Mouse (Mus musculus): ENCODE measurements around the gene Fgf13. TPM values are rescaled to one million over a fixed set of nuclear protein-coding genes. Genes with fewer than 3 reads are reported as not detected.

Fgf13 gene
- polyA plus RNA-seq, 1 experiment, result 40.3 TPM

- H3K4me3 ChIP-seq (replicated peaks; ENCODE audit: insufficient read depth, low read depth, low read length), result peak overlapping the region; percentile 64
- H3K4me1 ChIP-seq (ENCODE audit: control insufficient read depth, insufficient read depth, low read length), result no peaks in the 10 kb centered on the region
- WGBS, result 8% methylated on average over 23 of the region's 24 CpGs
- H3K27me3 ChIP-seq (ENCODE audit: control insufficient read depth, insufficient read depth, low read length), result no peaks in the 10 kb centered on the region
- TF ChIP-seq POLR2A (IDR thresholded peaks at IDR 0.05; ENCODE audit: borderline replicate concordance, insufficient read depth, low read length), result no peak
- no peak for TF ChIP-seq CTCF (IDR thresholded peaks at IDR 0.05; ENCODE audit: borderline replicate concordance, insufficient read depth, low read depth, low read length)
- DNase-seq, result no peak
- H3K27ac ChIP-seq (ENCODE audit: insufficient read depth, low read length), result no peak overlapping the region
These were observed 434.1 kb downstream of the Fgf13 start for GRCm38 (mm10) chrX:59133834-59134165.

DNA sequence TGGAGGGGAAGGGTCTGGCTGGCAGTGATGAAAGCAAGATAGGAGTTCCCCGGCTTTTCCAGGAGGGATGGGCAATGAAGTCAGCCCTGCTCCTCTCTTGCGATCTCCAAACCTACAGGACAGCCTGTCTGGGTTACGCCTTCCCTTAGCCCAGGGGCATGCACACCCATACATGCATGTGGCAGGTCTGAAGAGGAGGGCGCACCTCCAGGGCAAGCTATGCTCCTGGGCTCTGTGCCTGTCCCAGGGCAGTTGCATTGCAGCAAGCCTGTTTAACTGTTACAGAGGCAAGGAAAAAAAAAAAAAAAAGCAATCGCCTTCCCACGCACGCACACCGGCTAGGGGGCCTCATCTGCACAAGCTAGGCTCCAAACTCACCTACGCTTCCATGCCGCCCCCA, 434.5 kb downstream of the Fgf13 start:
- 14% methylated on average over 10 of the region's 10 CpGs for WGBS
- TF ChIP-seq CTCF (IDR thresholded peaks at IDR 0.05; ENCODE audit: borderline replicate concordance, insufficient read depth, low read depth, low read length), result no peak
- TF ChIP-seq POLR2A (IDR thresholded peaks at IDR 0.05; ENCODE audit: borderline replicate concordance, insufficient read depth, low read length), result no peak
- peak overlapping the region; percentile 64 for H3K4me3 ChIP-seq (replicated peaks; ENCODE audit: insufficient read depth, low read depth, low read length)
- DNase-seq, result peak; percentile 3 to 7
- H3K27ac ChIP-seq (ENCODE audit: insufficient read depth, low read length), result no peak overlapping the region
- H3K27me3 ChIP-seq (ENCODE audit: control insufficient read depth, insufficient read depth, low read length), result no peaks in the 10 kb centered on the region
- no peaks in the 10 kb centered on the region for H3K4me1 ChIP-seq (ENCODE audit: control insufficient read depth, insufficient read depth, low read length)

DNA sequence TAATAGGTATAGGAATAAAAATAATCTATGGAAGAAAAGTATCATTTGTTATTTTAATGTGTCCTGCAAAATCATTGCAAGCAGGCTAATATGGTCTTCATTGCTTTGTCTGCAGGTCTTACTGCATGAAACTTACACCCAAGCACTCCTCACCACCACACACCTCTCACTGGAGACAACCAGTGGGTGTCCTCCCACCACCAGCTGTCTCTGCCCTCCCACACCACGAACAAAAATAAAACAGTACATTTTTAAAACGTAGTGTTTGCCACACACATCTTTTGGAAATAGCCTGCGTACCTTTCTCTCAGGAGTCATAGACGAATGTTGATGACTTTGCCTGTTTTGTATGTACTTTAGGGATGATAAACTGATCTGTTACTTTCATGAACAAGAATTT, 441.2 kb downstream of the Fgf13 start:
- WGBS, result 56% methylated on average over 4 of the region's 4 CpGs
- Histone ChIP-seq H3K4me3 (replicated peaks; ENCODE audit: insufficient read depth, low read depth, low read length) (no peak overlapping the region), H3K27ac (ENCODE audit: insufficient read depth, low read length) (no peak overlapping the region), H3K4me1 (ENCODE audit: control insufficient read depth, insufficient read depth, low read length) (no peaks in the 10 kb centered on the region), H3K27me3 (ENCODE audit: control insufficient read depth, insufficient read depth, low read length) (no peaks in the 10 kb centered on the region)
- no peak for TF ChIP-seq POLR2A (IDR thresholded peaks at IDR 0.05; ENCODE audit: borderline replicate concordance, insufficient read depth, low read length)
- no peak for TF ChIP-seq CTCF (IDR thresholded peaks at IDR 0.05; ENCODE audit: borderline replicate concordance, insufficient read depth, low read depth, low read length)
- no peak for DNase-seq

DNA sequence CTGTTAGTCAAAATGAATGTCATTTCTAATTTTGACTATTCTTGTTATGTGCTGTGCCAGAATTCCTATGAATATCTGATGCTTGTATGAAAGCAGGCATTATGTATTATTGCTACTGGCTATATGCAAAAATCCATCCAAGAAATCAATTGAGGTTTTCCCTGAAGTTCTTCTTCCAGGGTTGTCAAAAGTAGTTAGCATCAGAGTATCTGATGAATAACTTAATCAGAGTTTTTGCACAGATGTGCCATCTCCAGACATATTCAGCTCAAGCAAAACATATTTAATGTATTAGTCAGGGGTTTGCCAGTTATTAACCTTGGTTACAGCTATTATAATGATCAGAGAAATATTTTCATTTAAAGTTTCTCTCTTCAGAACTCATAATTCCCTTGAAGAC, 454.7 kb downstream of the Fgf13 start:
- no peak for DNase-seq
- Histone ChIP-seq H3K4me3 (replicated peaks; ENCODE audit: insufficient read depth, low read depth, low read length) (no peak overlapping the region), H3K27me3 (ENCODE audit: control insufficient read depth, insufficient read depth, low read length) (no peaks in the 10 kb centered on the region), H3K27ac (ENCODE audit: insufficient read depth, low read length) (no peak overlapping the region), H3K4me1 (ENCODE audit: control insufficient read depth, insufficient read depth, low read length) (no peaks in the 10 kb centered on the region)
- TF ChIP-seq POLR2A (IDR thresholded peaks at IDR 0.05; ENCODE audit: borderline replicate concordance, insufficient read depth, low read length), result no peak
- no peak for TF ChIP-seq CTCF (IDR thresholded peaks at IDR 0.05; ENCODE audit: borderline replicate concordance, insufficient read depth, low read depth, low read length)

- no peak overlapping the region for H3K4me3 ChIP-seq (replicated peaks; ENCODE audit: insufficient read depth, low read depth, low read length)
- no peak for DNase-seq
- H3K4me1 ChIP-seq (ENCODE audit: control insufficient read depth, insufficient read depth, low read length), result no peaks in the 10 kb centered on the region
- 98% methylated on average over 3 of the region's 3 CpGs for WGBS
- TF ChIP-seq CTCF (IDR thresholded peaks at IDR 0.05; ENCODE audit: borderline replicate concordance, insufficient read depth, low read depth, low read length) (no peak), POLR2A (IDR thresholded peaks at IDR 0.05; ENCODE audit: borderline replicate concordance, insufficient read depth, low read length) (no peak)
- H3K27ac ChIP-seq (ENCODE audit: insufficient read depth, low read length), result no peak overlapping the region
- no peaks in the 10 kb centered on the region for H3K27me3 ChIP-seq (ENCODE audit: control insufficient read depth, insufficient read depth, low read length)
These were observed 481.9 kb downstream of the Fgf13 start for GRCm38 (mm10) chrX:59085928-59086327.

GRCm38 (mm10) chrX:59080427-59080826, 487.4 kb downstream of the Fgf13 start:
- no peak for TF ChIP-seq POLR2A (IDR thresholded peaks at IDR 0.05; ENCODE audit: borderline replicate concordance, insufficient read depth, low read length)
- TF ChIP-seq CTCF (IDR thresholded peaks at IDR 0.05; ENCODE audit: borderline replicate concordance, insufficient read depth, low read depth, low read length), result no peak
- no peaks in the 10 kb centered on the region for H3K27me3 ChIP-seq (ENCODE audit: control insufficient read depth, insufficient read depth, low read length)
- no peak overlapping the region for H3K27ac ChIP-seq (ENCODE audit: insufficient read depth, low read length)
- no peaks in the 10 kb centered on the region for H3K4me1 ChIP-seq (ENCODE audit: control insufficient read depth, insufficient read depth, low read length)
- no peak overlapping the region for H3K4me3 ChIP-seq (replicated peaks; ENCODE audit: insufficient read depth, low read depth, low read length)
- DNase-seq, result no peak

DNA sequence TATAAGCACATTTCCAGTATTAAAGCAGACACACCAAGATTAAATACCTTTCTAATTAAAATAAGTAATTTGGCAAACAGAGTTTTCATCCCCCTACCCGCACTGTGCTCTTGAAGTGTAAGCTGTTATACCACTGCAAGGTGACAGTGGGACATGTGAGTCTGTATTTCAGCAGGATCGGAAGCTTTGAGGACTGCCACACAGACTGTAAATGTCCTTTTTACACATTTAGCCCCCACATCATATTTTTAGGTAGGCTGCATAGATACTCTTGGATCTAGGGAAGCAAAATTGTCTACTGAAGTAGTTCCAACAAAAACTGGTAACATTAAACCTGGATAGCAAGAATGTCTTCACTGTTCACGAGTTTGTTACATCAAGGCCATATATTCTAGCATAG, 495.8 kb downstream of the Fgf13 start:
- H3K27ac ChIP-seq (ENCODE audit: insufficient read depth, low read length), result no peak overlapping the region
- WGBS, result 89% methylated on average over 3 of the region's 3 CpGs
- H3K4me3 ChIP-seq (replicated peaks; ENCODE audit: insufficient read depth, low read depth, low read length), result no peak overlapping the region
- no peaks in the 10 kb centered on the region for H3K4me1 ChIP-seq (ENCODE audit: control insufficient read depth, insufficient read depth, low read length)
- no peaks in the 10 kb centered on the region for H3K27me3 ChIP-seq (ENCODE audit: control insufficient read depth, insufficient read depth, low read length)
- no peak for DNase-seq
- TF ChIP-seq CTCF (IDR thresholded peaks at IDR 0.05; ENCODE audit: borderline replicate concordance, insufficient read depth, low read depth, low read length), result no peak
- TF ChIP-seq POLR2A (IDR thresholded peaks at IDR 0.05; ENCODE audit: borderline replicate concordance, insufficient read depth, low read length), result no peak

GRCm38 (mm10) chrX:59063157-59063556, 504.7 kb downstream of the Fgf13 start:
- no peaks in the 10 kb centered on the region; the same call in 1 of the 2 replicates for H3K27me3 ChIP-seq (ENCODE audit: control insufficient read depth, insufficient read depth, low read length)
- no peak overlapping the region for H3K4me3 ChIP-seq (replicated peaks; ENCODE audit: insufficient read depth, low read depth, low read length)
- H3K4me1 ChIP-seq (ENCODE audit: control insufficient read depth, insufficient read depth, low read length), result no peaks in the 10 kb centered on the region
- no peak overlapping the region for H3K27ac ChIP-seq (ENCODE audit: insufficient read depth, low read length)
- DNase-seq, result no peak
- no peak for TF ChIP-seq CTCF (IDR thresholded peaks at IDR 0.05; ENCODE audit: borderline replicate concordance, insufficient read depth, low read depth, low read length)
- TF ChIP-seq POLR2A (IDR thresholded peaks at IDR 0.05; ENCODE audit: borderline replicate concordance, insufficient read depth, low read length), result no peak
- 93% methylated on average over 4 of the region's 4 CpGs for WGBS

All from cerebellum, adult 2 months (tissue).